Mouse (Mus musculus) neural tube, embryonic 12.5 days (tissue): ENCODE results near the gene Ttc41. TPM values are rescaled to one million over a fixed set of nuclear protein-coding genes. Genes with fewer than 3 reads are reported as not detected.

Experiments
- ATAC-seq: fragments of 200-750 bp; cut with Nextera tagmentation; 2 replicates; pipeline ENCODE4 v1.8.0; 2017; ENCODE audit warnings: low read depth, mild to moderate bottlenecking, moderate TSS enrichment, moderate library complexity; ENCODE audit not compliant: low FRiP score
- H3K27ac ChIP-seq: fragments of 300-500 bp; sonication (generic); 2 replicates; pipeline ENCODE4 v1.5.1; 2016
- H3K27me3 ChIP-seq: fragments of 300-500 bp; sonication (generic); replicated peaks from 2 replicates; pipeline ENCODE4 v1.6.1; 2016; ENCODE audit warnings: mild to moderate bottlenecking
- H3K36me3 ChIP-seq: fragments of 300-500 bp; sonication (generic); 2 replicates; pipeline ENCODE4 v1.6.1; 2016; ENCODE audit warnings: mild to moderate bottlenecking
- H3K4me1 ChIP-seq: fragments of 300-500 bp; sonication (generic); 2 replicates; pipeline ENCODE4 v1.6.1; 2016
- H3K4me2 ChIP-seq: fragments of 300-500 bp; sonication (generic); replicated peaks from 2 replicates; pipeline ENCODE4 v1.6.1; 2016; ENCODE audit warnings: mild to moderate bottlenecking
- H3K4me3 ChIP-seq: fragments of 300-500 bp; sonication (generic); 2 replicates; pipeline ENCODE4 v1.5.1; 2016
- H3K9ac ChIP-seq: fragments of 300-500 bp; sonication (generic); 2 replicates; pipeline ENCODE4 v1.6.1; 2016; ENCODE audit warnings: mild to moderate bottlenecking
- H3K9me3 ChIP-seq: fragments of 300-500 bp; sonication (generic); 2 replicates; pipeline ENCODE4 v1.6.1; 2016; ENCODE audit warnings: mild to moderate bottlenecking
- WGBS: fragments of 180-500 bp; shearing (Covaris S2); methylation state at CpG from one replicate; pipeline ENCODE4 v1.1.7; 2016; 5-methylcytosine and 5-hydroxymethylcytosine counted together
- polyA plus RNA-seq: library from polyadenylated mRNA; unstranded; fragments of >200 nt; fragmentation: Nextera tagmentation; extraction: Ambion mirVana; gene quantifications from 2 replicates; pipeline ENCODE4 v1.2.1, GENCODE M21; 2016

Ttc41 gene
- polyA plus RNA-seq, 1 experiment from 2014 or later, result 3.0 TPM

GRCm38 (mm10) chr10:86789146-86789672 is 83.6 kb downstream of the Ttc41 start:
- Histone ChIP-seq H3K9ac (no peak overlapping the region), H3K9me3 (no peaks in the 10 kb centered on the region), H3K36me3 (no peaks in the 10 kb centered on the region), H3K4me2 (no peak overlapping the region), H3K27ac (no peak overlapping the region), H3K4me3 (no peak overlapping the region), H3K4me1 (0 out of 2 replicates have a peak, but pooled peaks cover 8% of the 10 kb centered on the region), H3K27me3 (no peaks in the 10 kb centered on the region)
- WGBS, result 65% methylated on average over 7 of the region's 7 CpGs
- ATAC-seq, result no peak

DNA sequence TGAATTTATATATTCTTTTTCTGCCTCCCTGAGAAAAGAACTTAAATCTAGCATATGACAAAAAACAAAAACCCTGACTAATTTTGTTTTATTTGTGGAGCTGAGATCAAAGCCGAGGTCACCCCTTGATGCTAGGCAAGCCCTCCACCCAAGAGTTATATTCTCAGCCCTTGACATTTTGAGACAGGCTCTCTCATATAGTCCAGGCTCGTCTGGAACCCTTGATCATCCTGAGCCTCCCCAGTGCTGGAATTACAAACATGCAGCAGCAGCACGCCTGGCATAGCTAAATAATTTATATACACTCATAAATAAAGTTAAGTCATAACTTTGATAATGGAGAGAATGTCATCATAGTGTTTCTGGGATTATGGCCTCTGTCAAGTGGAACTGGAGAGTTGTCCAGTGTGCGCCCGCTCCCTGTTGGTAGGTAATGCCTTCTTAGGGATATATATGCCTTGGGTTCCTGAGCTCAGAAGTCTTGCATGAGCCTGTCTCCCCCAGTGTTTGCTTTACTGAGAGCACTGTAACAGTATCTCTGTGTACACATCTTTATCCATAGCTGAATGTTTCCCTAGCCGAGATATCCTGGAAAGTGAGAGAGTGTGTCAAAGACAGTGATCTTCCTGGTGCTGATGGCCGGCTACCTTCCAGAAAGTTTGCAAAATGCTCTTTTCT is 86.0 kb downstream of the Ttc41 start:
- Histone ChIP-seq H3K27me3 (no peaks in the 10 kb centered on the region), H3K36me3 (no peaks in the 10 kb centered on the region), H3K9me3 (no peaks in the 10 kb centered on the region), H3K9ac (no peak overlapping the region), H3K4me2 (no peak overlapping the region), H3K27ac (no peak overlapping the region), H3K4me3 (no peak overlapping the region), H3K4me1 (0 out of 2 replicates have a peak, but pooled peaks cover 8% of the 10 kb centered on the region)
- 73% methylated on average over 7 of the region's 7 CpGs for WGBS
- ATAC-seq, result no peak

- H3K27me3 ChIP-seq, result no peaks in the 10 kb centered on the region
- H3K27ac ChIP-seq, result no peak overlapping the region
- H3K36me3 ChIP-seq, result no peaks in the 10 kb centered on the region
- no peak overlapping the region for H3K4me2 ChIP-seq
- H3K9me3 ChIP-seq, result no peaks in the 10 kb centered on the region
- no peak overlapping the region for H3K9ac ChIP-seq
- H3K4me1 ChIP-seq, result 0 out of 2 replicates have a peak, but pooled peaks cover 8% of the 10 kb centered on the region
- ATAC-seq, result no peak
- 74% methylated on average over 2 of the region's 2 CpGs for WGBS
- H3K4me3 ChIP-seq, result no peak overlapping the region
These were observed 87.9 kb downstream of the Ttc41 start for GRCm38 (mm10) chr10:86793509-86793951.

DNA sequence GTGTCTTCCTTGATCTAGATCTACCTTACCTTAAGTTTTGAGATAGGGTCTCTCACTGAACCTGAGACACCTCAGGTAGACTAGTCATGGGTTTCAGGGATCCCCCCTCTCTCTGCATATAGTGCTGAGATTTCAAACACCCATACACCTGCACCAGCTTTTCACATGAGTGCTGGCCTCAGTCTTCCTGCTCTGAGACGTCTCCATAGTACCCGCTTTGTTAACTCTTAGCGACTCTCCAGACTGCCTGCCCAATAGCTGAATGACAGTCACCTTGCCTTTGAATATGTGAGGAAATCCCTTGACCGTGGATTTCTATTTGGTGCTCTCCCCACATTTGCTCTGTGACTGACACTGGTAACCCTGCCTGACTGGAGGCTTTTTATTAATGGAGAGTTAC is 88.6 kb downstream of the Ttc41 start:
- Histone ChIP-seq H3K27ac (no peak overlapping the region), H3K9me3 (no peaks in the 10 kb centered on the region), H3K4me2 (no peak overlapping the region), H3K4me3 (no peak overlapping the region), H3K4me1 (0 out of 2 replicates have a peak, but pooled peaks cover 8% of the 10 kb centered on the region), H3K36me3 (no peaks in the 10 kb centered on the region), H3K9ac (no peak overlapping the region), H3K27me3 (no peaks in the 10 kb centered on the region)
- no peak for ATAC-seq
- WGBS, result 90% methylated on average over 4 of the region's 4 CpGs

- Histone ChIP-seq H3K9ac (no peak overlapping the region), H3K4me1 (0 out of 2 replicates have a peak, but pooled peaks cover 8% of the 10 kb centered on the region), H3K4me3 (no peak overlapping the region), H3K27me3 (no peaks in the 10 kb centered on the region), H3K4me2 (no peak overlapping the region), H3K36me3 (no peaks in the 10 kb centered on the region), H3K27ac (no peak overlapping the region), H3K9me3 (no peaks in the 10 kb centered on the region)
- ATAC-seq, result no peak
- WGBS, result 92% methylated on average over 9 of the region's 9 CpGs
These were observed 89.4 kb downstream of the Ttc41 start for GRCm38 (mm10) chr10:86794794-86795535.

- peak; percentile 37; the same call in 1 of the 2 replicates for ATAC-seq
- no peaks in the 10 kb centered on the region for H3K36me3 ChIP-seq
These were observed 90.6 kb downstream of the Ttc41 start for GRCm38 (mm10) chr10:86796073-86796741.

GRCm38 (mm10) chr10:86807362-86807761 is 101.8 kb downstream of the Ttc41 start:
- Histone ChIP-seq H3K4me1 (no peaks in the 10 kb centered on the region), H3K4me3 (no peak overlapping the region), H3K27me3 (no peaks in the 10 kb centered on the region), H3K4me2 (no peak overlapping the region), H3K36me3 (no peaks in the 10 kb centered on the region), H3K27ac (no peak overlapping the region), H3K9ac (no peak overlapping the region), H3K9me3 (no peaks in the 10 kb centered on the region)
- WGBS, result 95% methylated on average over 1 of the region's 1 CpGs
- ATAC-seq, result no peak

More at GRCm38 (mm10) chr10:86796073-86796741, 90.6 kb downstream of the Ttc41 start:
- Histone ChIP-seq H3K4me1 (0 out of 2 replicates have a peak, but pooled peaks cover 7% of the 10 kb centered on the region), H3K27ac (no peak overlapping the region), H3K4me3 (no peak overlapping the region), H3K9ac (no peak overlapping the region), H3K9me3 (no peaks in the 10 kb centered on the region), H3K27me3 (no peaks in the 10 kb centered on the region), H3K4me2 (no peak overlapping the region)
- WGBS, result 88% methylated on average over 5 of the region's 5 CpGs

- Histone ChIP-seq H3K9ac (no peak overlapping the region), H3K9me3 (no peaks in the 10 kb centered on the region), H3K4me3 (no peak overlapping the region), H3K27me3 (no peaks in the 10 kb centered on the region), H3K27ac (no peak overlapping the region), H3K4me2 (no peak overlapping the region), H3K36me3 (no peaks in the 10 kb centered on the region), H3K4me1 (no peaks in the 10 kb centered on the region)
- 82% methylated on average over 15 of the region's 15 CpGs for WGBS
- ATAC-seq, result 0 out of 2 replicates have a peak, but pooled peaks have one; percentile 21
These were observed 102.6 kb downstream of the Ttc41 start for GRCm38 (mm10) chr10:86808013-86808758.

DNA sequence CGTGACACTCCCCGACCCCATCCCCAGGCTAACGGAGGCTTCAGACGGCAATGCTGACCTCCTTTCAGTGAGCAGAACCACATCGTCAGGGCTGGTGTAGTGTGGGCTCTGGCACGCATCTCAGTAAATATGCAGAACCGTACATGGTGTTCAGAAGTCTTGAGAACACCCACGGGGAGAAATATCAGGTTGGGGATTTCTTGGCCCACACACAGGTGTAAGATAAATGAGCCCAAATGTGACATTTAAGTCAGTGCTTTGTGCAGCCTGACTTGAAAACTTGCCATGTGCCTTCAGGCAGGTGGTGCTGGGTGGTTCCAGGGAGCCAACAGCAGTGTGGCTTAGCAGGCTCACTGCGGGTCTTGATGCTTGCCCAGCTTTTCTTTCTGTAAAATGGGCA is 104.4 kb downstream of the Ttc41 start:
- H3K4me3 ChIP-seq, result no peak overlapping the region
- no peaks in the 10 kb centered on the region for H3K27me3 ChIP-seq
- no peaks in the 10 kb centered on the region for H3K4me1 ChIP-seq
- no peak overlapping the region for H3K4me2 ChIP-seq
- no peaks in the 10 kb centered on the region for H3K9me3 ChIP-seq
- WGBS, result 92% methylated on average over 9 of the region's 9 CpGs
- no peak overlapping the region for H3K9ac ChIP-seq
- ATAC-seq, result no peak
- H3K27ac ChIP-seq, result no peak overlapping the region
- H3K36me3 ChIP-seq, result no peaks in the 10 kb centered on the region

- 86% methylated on average over 5 of the region's 5 CpGs for WGBS
- no peak overlapping the region for H3K4me2 ChIP-seq
- H3K27me3 ChIP-seq, result no peaks in the 10 kb centered on the region
- H3K9me3 ChIP-seq, result no peaks in the 10 kb centered on the region
- no peaks in the 10 kb centered on the region for H3K36me3 ChIP-seq
- ATAC-seq, result no peak
- H3K4me1 ChIP-seq, result no peaks in the 10 kb centered on the region
- no peak overlapping the region for H3K27ac ChIP-seq
- H3K4me3 ChIP-seq, result no peak overlapping the region
- H3K9ac ChIP-seq, result no peak overlapping the region
These were observed 105.0 kb downstream of the Ttc41 start for GRCm38 (mm10) chr10:86810612-86811011.

GRCm38 (mm10) chr10:86814292-86815131 is 108.9 kb downstream of the Ttc41 start:
- Histone ChIP-seq H3K27ac (no peak overlapping the region), H3K9me3 (no peaks in the 10 kb centered on the region), H3K9ac (no peak overlapping the region), H3K4me1 (peaks cover 4% of the 10 kb centered on the region), H3K4me2 (no peak overlapping the region), H3K27me3 (no peaks in the 10 kb centered on the region), H3K4me3 (no peak overlapping the region), H3K36me3 (no peaks in the 10 kb centered on the region)
- ATAC-seq, result no peak
- WGBS, result 87% methylated on average over 19 of the region's 19 CpGs
